Mouse (Mus musculus) megakaryocyte, embryonic 14.5 days (primary cell): ENCODE results near the gene Trmt13.

Source experiments
- FLI1 ChIP-seq: IDR thresholded peaks from 2 replicates; pipeline ENCODE4 v1.6.1; 2012; ENCODE audit warnings: low read length, inconsistent platforms, mixed read lengths
- GATA1 ChIP-seq: IDR thresholded peaks from 3 replicates; pipeline ENCODE4 v1.6.1; 2012; ENCODE audit warnings: mixed read lengths, low read length, inconsistent platforms, borderline replicate concordance

DNA sequence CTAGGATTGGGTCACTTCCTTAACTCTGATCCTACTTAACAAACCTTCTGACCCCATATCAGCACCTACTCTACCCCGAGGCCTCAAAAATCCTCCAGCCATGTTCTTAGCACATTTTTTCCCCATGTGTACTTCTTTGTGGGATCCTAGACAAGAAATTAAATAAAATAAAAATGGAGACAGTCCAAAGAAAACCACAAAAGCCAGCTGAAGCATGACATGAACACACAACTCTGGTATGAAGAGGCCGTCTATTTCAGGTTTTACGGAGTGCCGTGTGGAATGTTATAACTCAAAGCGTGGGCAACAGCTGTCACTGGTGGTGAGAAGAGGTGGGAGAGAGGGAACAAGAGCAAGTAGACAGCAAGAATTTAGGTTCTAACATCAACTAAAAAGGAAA is 63.0 kb downstream of the Trmt13 start:
- no peak for TF ChIP-seq GATA1
- TF ChIP-seq FLI1, result no peak
